Mouse (Mus musculus) heart, postnatal 10 days (tissue): ENCODE data around the gene Tsc2. TPM values are rescaled to one million over a fixed set of nuclear protein-coding genes. Genes with fewer than 3 reads are reported as not detected.

Source experiments
- DNase-seq, 2 experiments: peaks; one replicate each; pipeline ENCODE4 v3.0.0; 2021
- intact Hi-C: fragments of 180-260 bp; cut with DNase I; formaldehyde crosslinking; loops from one replicate; pipeline ENCODE4 v1.15.1; 2025
- total RNA-seq, 2 experiments: library from RNA; stranded (reverse); gene quantifications; 2 replicates each; pipeline ENCODE4 v1.2.3; 2021

Tsc2 gene
- total RNA-seq, 2 experiments from 2014 or later = 86.0 to 95.6 TPM

- DNase-seq = no peak
- intact Hi-C loops = no loop called here
Observed at GRCm38 (mm10) chr17:24583599-24584460, 48.6 kb downstream of the Tsc2 start.

GRCm38 (mm10) chr17:24580287-24580686, 52.1 kb downstream of the Tsc2 start:
- intact Hi-C loops = no loop called here

GRCm38 (mm10) chr17:24579532-24579931, 52.9 kb downstream of the Tsc2 start:
- intact Hi-C loops = no loop called here
- DNase-seq = no peak

More at GRCm38 (mm10) chr17:24580287-24580686, 52.1 kb downstream of the Tsc2 start:
- no peak for DNase-seq

GRCm38 (mm10) chr17:24573811-24574210, 58.6 kb downstream of the Tsc2 start:
- DNase-seq = no peak
- intact Hi-C loops = no loop called here

- no peak for DNase-seq
- intact Hi-C loops = no loop called here
Observed at GRCm38 (mm10) chr17:24572651-24573245, 59.7 kb downstream of the Tsc2 start.

GRCm38 (mm10) chr17:24569837-24570236, 62.6 kb downstream of the Tsc2 start:
- intact Hi-C loops = no loop called here
- no peak for DNase-seq

GRCm38 (mm10) chr17:24567034-24567779, 65.2 kb downstream of the Tsc2 start:
- intact Hi-C loops = no loop called here
- DNase-seq = peak; percentile 52 to 60

- no peak for DNase-seq
- intact Hi-C loops = no loop called here
Observed at GRCm38 (mm10) chr17:24565792-24566191, 66.6 kb downstream of the Tsc2 start.

- intact Hi-C loops = no loop called here
- DNase-seq = no peak
Observed at GRCm38 (mm10) chr17:24565092-24565491, 67.3 kb downstream of the Tsc2 start.

GRCm38 (mm10) chr17:24564422-24564821, 68.0 kb downstream of the Tsc2 start:
- intact Hi-C loops = no loop called here
- no peak for DNase-seq

- no peak for DNase-seq
- intact Hi-C loops = no loop called here
Observed at GRCm38 (mm10) chr17:24563638-24564037, 68.8 kb downstream of the Tsc2 start.

- no peak for DNase-seq
- intact Hi-C loops = no loop called here
Observed at GRCm38 (mm10) chr17:24561592-24561991, 70.8 kb downstream of the Tsc2 start.

GRCm38 (mm10) chr17:24560301-24561028, 72.0 kb downstream of the Tsc2 start:
- DNase-seq = peak; percentile 37 to 43
- intact Hi-C loops = no loop called here

GRCm38 (mm10) chr17:24559146-24559545, 73.3 kb downstream of the Tsc2 start:
- DNase-seq = peak; percentile 55 to 58
- intact Hi-C loops = no loop called here

GRCm38 (mm10) chr17:24558600-24559099, 73.8 kb downstream of the Tsc2 start:
- intact Hi-C loops = no loop called here
- peak; percentile 51 to 60 for DNase-seq

- intact Hi-C loops = no loop called here
- peak; percentile 65 to 75 for DNase-seq
Observed at GRCm38 (mm10) chr17:24557091-24557490, 75.3 kb downstream of the Tsc2 start.

GRCm38 (mm10) chr17:24551050-24551444, 81.4 kb downstream of the Tsc2 start:
- intact Hi-C loops = no loop called here

GRCm38 (mm10) chr17:24550416-24551049, 81.9 kb downstream of the Tsc2 start:
- intact Hi-C loops = no loop called here
- DNase-seq = peak; percentile 83 to 84

More at GRCm38 (mm10) chr17:24551050-24551444, 81.4 kb downstream of the Tsc2 start:
- peak in 1 of 2 experiments; percentile 24 for DNase-seq

GRCm38 (mm10) chr17:24549618-24550415, 82.6 kb downstream of the Tsc2 start, which contains the start of gene Pkd1:
Pkd1 (plus strand) TSS chr17:24549834.
- peak; percentile 99 to 100 for DNase-seq
- intact Hi-C loops = loop anchor here (5.0 kb wide), 1 partner anchor 42 kb away; no protein-coding TSS in a partner anchor
